Mouse (Mus musculus): ENCODE results near the gene Mup9. TPM values are rescaled to one million over a fixed set of nuclear protein-coding genes. Genes with fewer than 3 reads are reported as not detected.
"Not testable (repeated sequence)": the region's sequence is repeated elsewhere in the genome, so short reads cannot be mapped to it uniquely, and the experiment has no call there.

The Mup9 gene
- not detected in 2 replicates for polyA plus RNA-seq (2015; fragmentation: Nextera tagmentation; extraction: Ambion mirVana)

- H3K27ac ChIP-seq; H3K27me3 ChIP-seq (replicated peaks); H3K9ac ChIP-seq; H3K9me3 ChIP-seq; H3K4me1 ChIP-seq; H3K4me2 ChIP-seq; H3K36me3 ChIP-seq; ATAC-seq (ENCODE audit: insufficient read depth, low FRiP score, low read depth); H3K4me3 ChIP-seq (replicated peaks): not testable (repeated sequence)
- WGBS = 87% methylated on average over 3 of the region's 3 CpGs
These were observed at the start of gene Mup9 for GRCm38 (mm10) chr4:60421852-60422251. Gene Mup9 (minus strand): TSS chr4:60421952.

Other genes with a start within 250 kb of the Mup9 start
- gene Mup8, start 199.4 kb downstream of the Mup9 start, polyA plus RNA-seq (2015; fragmentation: Nextera tagmentation; extraction: Ambion mirVana) = not detected in 2 replicates
- not detected in 2 replicates for gene Mup1, start 80.0 kb upstream of the Mup9 start, polyA plus RNA-seq (2015; fragmentation: Nextera tagmentation; extraction: Ambion mirVana)
- gene Mup10, start 160.2 kb upstream of the Mup9 start, polyA plus RNA-seq (2015; fragmentation: Nextera tagmentation; extraction: Ambion mirVana) = not detected in 2 replicates
- not detected in 2 replicates for gene Mup11, start 240.5 kb upstream of the Mup9 start, polyA plus RNA-seq (2015; fragmentation: Nextera tagmentation; extraction: Ambion mirVana)

All from stomach, embryonic 15.5 days (tissue).